Mouse (Mus musculus): ENCODE results near the gene Scly.

Scly gene

DNA sequence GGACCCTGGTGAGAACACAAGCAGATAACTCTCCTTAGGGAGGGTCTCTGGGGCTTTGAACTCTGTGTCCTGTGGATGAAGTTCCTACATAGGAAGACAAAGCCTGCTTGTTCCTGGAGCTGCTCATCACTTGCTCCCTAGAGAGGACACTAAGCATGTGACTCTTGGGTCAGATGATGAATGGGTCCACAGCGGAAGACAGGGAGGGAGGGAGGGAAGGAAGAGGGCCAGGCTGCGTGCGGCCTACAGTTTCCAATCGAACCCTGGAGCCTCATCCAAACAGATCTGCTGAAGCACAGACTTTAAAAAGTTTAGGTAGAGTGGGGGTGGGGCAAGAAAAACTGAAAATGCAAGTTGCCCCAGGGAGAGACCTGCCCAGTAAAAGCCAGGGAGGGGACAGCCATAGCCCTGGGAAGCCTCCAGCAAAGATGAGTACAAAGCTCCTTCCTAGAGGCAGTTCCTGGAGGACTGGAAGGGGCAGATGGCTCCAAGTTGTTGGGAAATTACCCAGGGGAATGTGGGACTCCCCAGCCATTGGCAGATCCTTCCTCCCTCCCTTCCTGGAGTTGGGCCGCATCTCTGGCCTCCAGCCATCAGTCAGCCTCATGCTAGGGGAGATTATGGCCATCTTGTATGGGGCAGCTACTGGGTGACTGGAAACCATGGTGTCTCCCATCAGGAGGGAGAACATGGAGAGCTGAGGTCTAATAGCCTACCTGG lies 1.7 kb downstream of the Scly start:
- peak; percentile 24 for DNase-seq (ENCODE audit: low read depth)

DNA sequence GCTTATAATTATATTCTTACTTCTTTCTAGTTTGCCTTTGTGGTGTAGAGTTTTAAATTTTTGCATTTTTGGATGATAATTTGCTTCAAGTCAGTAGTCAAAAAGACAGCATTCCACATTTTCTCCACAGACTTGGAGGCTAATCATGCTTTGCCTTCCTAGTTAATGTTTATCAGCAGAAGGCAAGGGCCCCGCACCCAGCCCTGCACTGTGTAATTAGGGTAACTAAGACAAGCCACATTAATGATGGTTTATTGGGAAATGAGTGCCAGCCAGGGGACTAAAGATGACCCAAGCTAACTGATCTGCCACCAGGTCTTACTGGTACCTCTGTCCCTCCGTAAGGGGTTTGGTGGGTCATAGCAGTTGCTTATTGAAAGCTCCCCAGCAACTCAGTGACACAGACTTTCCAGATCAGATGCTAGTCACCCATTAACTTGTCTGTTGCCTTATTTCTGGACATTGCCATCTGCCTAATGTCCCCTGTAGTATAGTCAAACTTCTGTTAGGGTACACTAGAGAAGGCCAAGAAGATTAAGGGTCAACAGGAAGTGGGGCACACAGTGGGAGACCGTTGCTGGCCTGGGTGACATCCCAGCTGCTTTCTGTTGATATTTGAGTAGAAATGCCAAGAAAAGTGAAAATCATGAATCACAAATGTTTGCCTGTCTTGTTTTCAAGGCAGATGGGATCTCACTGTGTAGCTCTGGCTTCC lies 3.2 kb downstream of the Scly start:
- DNase-seq (ENCODE audit: low read depth): no peak

- DNase-seq (ENCODE audit: low read depth): peak; percentile 53
Measured at GRCm38 (mm10) chr1:91302021-91302420, 3.9 kb downstream of the Scly start.

- peak; percentile 65 for DNase-seq (ENCODE audit: low read depth)
Measured at GRCm38 (mm10) chr1:91304621-91305020, 6.5 kb downstream of the Scly start.

DNA sequence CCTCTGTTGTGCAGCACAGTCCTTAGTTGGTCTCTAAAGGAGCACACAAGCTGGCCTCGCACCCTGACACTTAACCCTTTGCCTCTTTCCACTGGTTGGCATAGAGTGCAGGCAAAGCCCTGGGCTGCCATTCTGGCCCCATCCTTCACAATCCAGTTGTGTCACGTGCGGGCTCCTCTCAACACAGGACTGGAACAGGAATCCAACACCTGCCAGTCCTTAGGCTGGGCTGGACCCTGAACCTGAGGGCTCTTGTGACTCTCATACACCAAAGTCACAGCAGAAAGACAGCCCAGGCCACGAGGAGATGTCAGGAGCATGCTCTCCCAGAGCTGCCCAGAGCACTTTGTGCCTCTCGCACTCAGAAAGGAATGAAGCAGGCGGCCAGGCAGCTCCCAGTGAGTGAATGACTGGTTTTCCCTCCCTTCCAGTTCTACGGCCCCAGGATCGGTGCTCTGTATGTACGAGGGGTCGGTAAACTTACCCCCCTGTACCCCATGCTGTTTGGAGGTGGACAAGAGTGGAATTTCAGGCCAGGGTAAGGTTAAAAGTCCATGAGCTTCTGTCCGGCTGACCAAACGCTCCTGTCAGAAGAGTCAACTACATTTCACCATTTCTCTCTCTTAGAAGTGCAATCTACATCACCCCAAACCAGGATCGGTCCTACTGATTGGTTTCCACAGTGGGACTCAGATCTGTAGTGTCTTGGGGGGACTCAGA lies 11.4 kb downstream of the Scly start:
- DNase-seq (ENCODE audit: low read depth): no peak

DNA sequence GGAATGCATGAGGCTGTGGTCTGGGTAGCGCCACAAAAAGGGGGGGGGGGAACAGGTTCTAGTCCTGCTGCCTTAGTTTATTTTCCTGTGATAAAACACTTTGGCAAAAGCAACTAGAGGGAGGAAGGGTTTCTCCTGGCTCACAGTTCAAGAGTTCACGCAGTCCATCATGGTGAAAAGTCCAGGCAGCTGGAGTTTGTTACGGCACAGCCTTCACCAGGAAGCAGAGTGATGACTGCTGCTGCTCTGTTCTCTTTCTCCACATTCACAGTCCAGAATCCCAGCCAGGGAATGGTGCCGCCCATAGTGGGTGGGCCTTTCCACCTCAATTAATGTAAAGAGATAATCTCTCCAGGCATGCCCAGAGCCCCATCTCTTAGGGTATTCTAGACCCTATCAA lies 14.1 kb downstream of the Scly start:
- DNase-seq (ENCODE audit: low read depth): no peak

DNA sequence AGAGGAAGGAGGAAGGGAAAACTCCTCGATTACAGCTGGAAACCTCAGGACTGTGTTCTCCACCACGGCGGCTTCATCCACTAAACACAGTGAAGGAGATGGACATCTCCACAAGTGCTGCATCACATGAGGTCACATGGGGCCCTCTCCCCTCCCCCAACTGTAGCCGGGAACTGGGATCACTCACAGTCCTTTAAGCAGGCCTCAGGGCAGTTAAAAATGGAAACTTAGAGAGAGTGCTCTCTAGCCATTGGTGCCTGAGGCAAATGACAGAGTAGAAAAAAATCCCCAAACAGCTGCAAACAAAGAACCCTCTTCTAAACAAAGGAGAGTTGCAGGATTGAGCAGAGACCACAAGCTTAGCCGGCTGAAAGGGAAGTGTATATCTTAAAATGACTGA lies 15.1 kb downstream of the Scly start:
- peak; percentile 75 for DNase-seq (ENCODE audit: low read depth)

- DNase-seq (ENCODE audit: low read depth): no peak
Measured at GRCm38 (mm10) chr1:91317656-91318055, 19.5 kb downstream of the Scly start.

DNA sequence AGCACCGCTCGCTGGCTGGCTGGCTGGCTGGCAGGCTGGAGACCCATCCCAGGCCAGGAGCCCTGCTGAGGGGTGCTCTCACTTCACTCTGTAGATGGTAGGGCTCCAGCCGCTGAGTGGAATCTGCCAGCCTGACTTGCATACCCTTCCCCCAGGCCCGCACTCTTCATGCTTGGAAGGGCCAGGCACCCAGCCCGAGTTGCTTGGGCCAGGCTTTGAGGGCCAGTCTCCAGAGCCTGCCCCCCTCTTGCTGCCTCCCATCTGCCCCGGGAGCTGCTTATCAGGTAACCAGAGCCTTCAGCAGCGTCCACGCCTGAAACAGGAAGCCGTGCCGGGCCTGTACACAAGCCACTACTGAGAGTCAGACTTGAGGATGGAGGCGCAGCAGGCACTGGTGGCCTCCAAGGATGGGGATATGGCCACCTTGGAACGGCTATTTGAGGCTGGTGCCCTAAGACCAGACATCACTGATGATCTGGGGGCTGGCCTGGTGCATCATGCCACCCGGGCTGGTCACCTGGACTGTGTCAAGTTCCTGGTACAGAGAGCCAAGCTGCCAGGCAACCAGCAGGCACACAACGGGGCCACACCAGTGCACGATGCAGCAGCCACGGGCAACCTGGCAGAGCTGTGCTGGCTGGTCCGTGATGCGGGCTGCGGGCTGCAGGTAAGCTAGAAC lies 23.8 kb downstream of the Scly start, which contains the start of gene Espnl:
Gene Espnl (plus strand): TSS at position 316 of the 679 bp plus-strand sequence.
- DNase-seq (ENCODE audit: low read depth): no peak

GRCm38 (mm10) chr1:91324646-91325045 lies 26.5 kb downstream of the Scly start:
- no peak for DNase-seq (ENCODE audit: low read depth)

- DNase-seq (ENCODE audit: low read depth): no peak
Measured at GRCm38 (mm10) chr1:91325488-91326042, 27.4 kb downstream of the Scly start.

DNA sequence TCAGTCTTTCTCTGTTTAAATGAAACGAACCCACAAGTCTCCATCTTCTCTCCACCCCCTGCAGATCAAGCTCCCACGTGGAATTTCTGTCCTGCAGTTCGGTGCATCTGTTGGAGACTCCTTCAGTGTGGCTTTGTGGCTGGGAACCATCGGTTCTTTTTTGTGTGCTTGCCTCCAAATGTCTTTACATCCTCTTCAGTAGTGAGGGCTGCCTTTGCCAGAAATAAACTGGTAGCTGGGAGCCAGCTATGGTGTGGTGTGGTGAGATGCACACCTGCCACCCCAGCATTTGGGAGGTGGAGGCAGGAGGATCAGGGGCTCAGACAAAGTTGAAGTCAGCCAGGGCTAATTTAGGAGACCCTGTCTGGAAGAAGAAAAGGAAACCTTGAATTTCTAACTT lies 34.0 kb downstream of the Scly start:
- no peak for DNase-seq (ENCODE audit: low read depth)

- no peak for DNase-seq (ENCODE audit: low read depth)
Measured at GRCm38 (mm10) chr1:91333582-91333981, 35.4 kb downstream of the Scly start.

GRCm38 (mm10) chr1:91337355-91337754 lies 39.2 kb downstream of the Scly start:
- no peak for DNase-seq (ENCODE audit: low read depth)

DNA sequence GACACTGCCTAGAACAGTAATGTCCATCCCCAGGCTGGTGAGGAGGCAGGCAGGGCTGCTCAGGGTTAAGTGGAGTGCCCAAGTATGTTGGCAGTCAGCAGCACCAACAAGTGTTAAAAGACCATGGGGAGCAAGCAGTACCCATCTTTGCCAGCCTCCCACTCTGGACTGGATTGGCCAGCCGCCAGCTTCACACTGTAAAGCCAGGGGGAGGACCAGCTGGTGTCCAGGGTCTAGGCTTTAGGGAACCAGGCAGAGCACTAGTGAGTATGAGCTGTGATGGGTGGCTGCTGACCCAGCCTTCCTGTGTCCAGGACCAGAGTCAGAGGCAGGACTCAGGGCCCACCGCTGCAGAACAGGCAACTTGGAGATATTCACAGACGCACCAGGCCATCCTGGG lies 45.9 kb downstream of the Scly start:
- no peak for DNase-seq (ENCODE audit: low read depth)

- DNase-seq (ENCODE audit: low read depth): no peak
Measured at GRCm38 (mm10) chr1:91344921-91345685, 47.0 kb downstream of the Scly start.

DNA sequence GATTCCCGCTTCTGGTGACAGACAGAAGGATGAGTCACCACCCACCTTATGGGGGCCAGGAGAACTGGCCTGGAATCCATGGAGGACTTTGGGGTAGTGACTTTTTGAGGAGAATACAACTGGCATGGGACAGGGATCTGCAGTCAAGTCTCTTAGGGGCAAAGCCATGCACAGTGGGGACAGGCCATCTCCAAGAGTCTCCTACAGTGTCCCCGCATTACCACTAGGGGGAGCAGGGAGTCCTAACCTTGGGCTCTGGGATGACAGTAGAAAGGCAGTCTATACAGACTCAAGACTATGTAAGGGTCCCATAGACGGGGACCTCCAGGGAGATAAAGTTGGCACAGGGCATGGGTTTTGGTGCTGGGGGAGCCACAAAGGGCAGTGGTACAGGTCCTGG lies 48.8 kb downstream of the Scly start:
- DNase-seq (ENCODE audit: low read depth): peak; percentile 79

GRCm38 (mm10) chr1:91350841-91351240 lies 52.7 kb downstream of the Scly start, which contains the start of gene Klhl30:
Gene Klhl30, plus strand, starts transcription at chr1:91351016.
- DNase-seq (ENCODE audit: low read depth): peak; percentile 41

GRCm38 (mm10) chr1:91351249-91351648 lies 53.1 kb downstream of the Scly start:
- no peak for DNase-seq (ENCODE audit: low read depth)

GRCm38 (mm10) chr1:91352277-91352676 lies 54.1 kb downstream of the Scly start:
- peak; percentile 74 for DNase-seq (ENCODE audit: low read depth)

- no peak for DNase-seq (ENCODE audit: low read depth)
Measured at GRCm38 (mm10) chr1:91356105-91356504, 58.0 kb downstream of the Scly start.

All from NIH3T3 (cell line).